Mouse (Mus musculus) kidney, adult 2 months (tissue): ENCODE data around the gene Eif3d. TPM values are rescaled to one million over a fixed set of nuclear protein-coding genes. Genes with fewer than 3 reads are reported as not detected.
A peak's percentile ranks its signal among the peaks of the same experiment; 100 is the strongest.

ENCODE experiments used
- DNase-seq: peaks from one replicate; pipeline ENCODE4 v3.0.0; 2021
- H3K27ac ChIP-seq: fragments of 200-500 bp; 2 replicates; pipeline ENCODE4 v1.5.1; 2012; ENCODE audit warnings: low read depth, low read length, control low read depth, inconsistent platforms; ENCODE audit not compliant: insufficient read depth
- H3K27me3 ChIP-seq: fragments of 200-500 bp; replicated peaks from 2 replicates; pipeline ENCODE4 v1.6.1; 2012; ENCODE audit warnings: mild to moderate bottlenecking, moderate library complexity, low read length, inconsistent platforms; ENCODE audit not compliant: control insufficient read depth, insufficient read depth
- H3K36me3 ChIP-seq: fragments of 200-500 bp; 2 replicates; pipeline ENCODE4 v1.6.1; 2012; ENCODE audit warnings: mild to moderate bottlenecking, moderate library complexity, low read length, inconsistent platforms; ENCODE audit not compliant: control insufficient read depth, insufficient read depth
- H3K4me1 ChIP-seq: fragments of 200-500 bp; 2 replicates; pipeline ENCODE4 v1.6.1; 2011; ENCODE audit warnings: low read length; ENCODE audit not compliant: control insufficient read depth, insufficient read depth
- H3K4me3 ChIP-seq: fragments of 200-500 bp; 2 replicates; pipeline ENCODE4 v1.5.1; 2011; ENCODE audit warnings: mild to moderate bottlenecking, low read depth, low read length, control low read depth; ENCODE audit not compliant: insufficient read depth
- CTCF ChIP-seq: fragments of 200-500 bp; conservative IDR thresholded peaks from 2 replicates; pipeline ENCODE4 v1.5.1; 2011; ENCODE audit warnings: low read depth, mild to moderate bottlenecking, control low read depth, low read length, moderate library complexity, mixed read lengths; ENCODE audit not compliant: insufficient read depth, insufficient read length
- POLR2A ChIP-seq: fragments of 200-500 bp; IDR thresholded peaks from one replicate; pipeline ENCODE4 v1.6.1; 2011; ENCODE audit warnings: low read depth, low read length, control low read depth
- WGBS: fragments of 180-500 bp; shearing (Covaris S2); methylation state at CpG from one replicate; pipeline ENCODE4 v1.1.7; 2018; 5-methylcytosine and 5-hydroxymethylcytosine counted together
- polyA plus RNA-seq: library from polyadenylated mRNA; depleted of rRNA; stranded (reverse); fragments of >200 nt; gene quantifications from 2 replicates; pipeline ENCODE4 v1.2.3, GENCODE M21; 2012

Gene Eif3d
- polyA plus RNA-seq, 1 experiment: 132 TPM

GRCm38 (mm10) chr15:77982195-77982939, 11.8 kb upstream of the Eif3d start:
- no peaks in the 10 kb centered on the region for H3K4me1 ChIP-seq
- 29% methylated on average over 18 of the region's 18 CpGs for WGBS
- TF ChIP-seq CTCF: peak; percentile 66
- no peak for TF ChIP-seq POLR2A

GRCm38 (mm10) chr15:77981181-77981680, 10.6 kb upstream of the Eif3d start:
- H3K27me3 ChIP-seq: no peaks in the 10 kb centered on the region
- H3K36me3 ChIP-seq: no peaks in the 10 kb centered on the region
- H3K27ac ChIP-seq: no peak overlapping the region
- no peak for DNase-seq
- H3K4me1 ChIP-seq: no peaks in the 10 kb centered on the region
- TF ChIP-seq CTCF (no peak), POLR2A (no peak)
- no peak overlapping the region for H3K4me3 ChIP-seq
- WGBS: 50% methylated on average over 5 of the region's 5 CpGs

More at GRCm38 (mm10) chr15:77982195-77982939, 11.8 kb upstream of the Eif3d start:
- Histone ChIP-seq H3K27me3 (no peaks in the 10 kb centered on the region), H3K4me3 (no peak overlapping the region), H3K27ac (no peak overlapping the region), H3K36me3 (no peaks in the 10 kb centered on the region)
- DNase-seq: peak; percentile 17

GRCm38 (mm10) chr15:77979427-77979865, 8.8 kb upstream of the Eif3d start:
- 77% methylated on average over 10 of the region's 10 CpGs for WGBS
- Histone ChIP-seq H3K27me3 (no peaks in the 10 kb centered on the region), H3K27ac (no peak overlapping the region), H3K4me3 (no peak overlapping the region), H3K4me1 (no peaks in the 10 kb centered on the region), H3K36me3 (no peaks in the 10 kb centered on the region)
- DNase-seq: no peak
- no peak for TF ChIP-seq CTCF
- TF ChIP-seq POLR2A: no peak

GRCm38 (mm10) chr15:77977663-77978062, 7.0 kb upstream of the Eif3d start:
- WGBS: 65% methylated on average over 3 of the region's 3 CpGs
- no peaks in the 10 kb centered on the region for H3K36me3 ChIP-seq
- DNase-seq: no peak
- no peak overlapping the region for H3K27ac ChIP-seq
- no peaks in the 10 kb centered on the region for H3K4me1 ChIP-seq
- H3K27me3 ChIP-seq: no peaks in the 10 kb centered on the region
- H3K4me3 ChIP-seq: no peak overlapping the region
- TF ChIP-seq POLR2A (no peak), CTCF (no peak)

- Histone ChIP-seq H3K36me3 (no peaks in the 10 kb centered on the region), H3K27ac (no peak overlapping the region), H3K27me3 (no peaks in the 10 kb centered on the region), H3K4me1 (peaks cover 3% of the 10 kb centered on the region; the same call in 1 of the 2 replicates), H3K4me3 (no peak overlapping the region)
- DNase-seq: no peak
- 74% methylated on average over 6 of the region's 6 CpGs for WGBS
- TF ChIP-seq POLR2A (no peak), CTCF (no peak)
These were observed 3.7 kb upstream of the Eif3d start for GRCm38 (mm10) chr15:77974165-77974841.

- no peak for DNase-seq
- H3K27ac ChIP-seq: peak overlapping the region; percentile 67
- H3K4me3 ChIP-seq: peak overlapping the region; percentile 92
- TF ChIP-seq POLR2A: no peak
- TF ChIP-seq CTCF: no peak
- H3K36me3 ChIP-seq: no peaks in the 10 kb centered on the region
- H3K4me1 ChIP-seq: peaks cover 5% of the 10 kb centered on the region; the same call in 1 of the 2 replicates
- no peaks in the 10 kb centered on the region for H3K27me3 ChIP-seq
- 1% methylated on average over 15 of the region's 15 CpGs for WGBS
These were observed 608 bp downstream of the Eif3d start for GRCm38 (mm10) chr15:77969940-77970469.
